Mouse (Mus musculus): Measurements from ENCODE around the gene AL732309.1. TPM values are rescaled to one million over a fixed set of nuclear protein-coding genes. Genes with fewer than 3 reads are reported as not detected.

The AL732309.1 gene
- polyA plus RNA-seq, 1 experiment from 2014 or later: 1.4 TPM

- peak overlapping the region; percentile 90 for H3K27ac ChIP-seq (ENCODE audit: low read depth)
- H3K27me3 ChIP-seq (ENCODE audit: insufficient read depth, low read length): no peaks in the 10 kb centered on the region
- DNase-seq: peak; percentile 96
- peak overlapping the region; percentile 76 for H3K9ac ChIP-seq (replicated peaks)
- peaks cover 13% of the 10 kb centered on the region for H3K36me3 ChIP-seq (replicated peaks; ENCODE audit: insufficient read depth, low read length)
- TF ChIP-seq EP300 (IDR thresholded peaks at IDR 0.05; ENCODE audit: low read depth) (peak; percentile 79; the same call in 1 of the 2 replicates), CTCF (IDR thresholded peaks at IDR 0.05; ENCODE audit: low read depth) (peak; percentile 19; the same call in 1 of the 2 replicates)
- peaks cover 21% of the 10 kb centered on the region for H3K4me1 ChIP-seq (ENCODE audit: insufficient read depth)
- ATAC-seq: peak; percentile 89
- WGBS (ENCODE audit: insufficient replicate concordance): 2% methylated on average over 41 of the region's 41 CpGs
- no peaks in the 10 kb centered on the region for H3K9me3 ChIP-seq (ENCODE audit: low read length)
- H3K4me2 ChIP-seq (ENCODE audit: low read depth, low read length): peak overlapping the region; percentile 73
- H3K4me3 ChIP-seq (ENCODE audit: low read depth, low read length): peak overlapping the region; percentile 69
These were observed 21.6 kb downstream of the AL732309.1 start for GRCm38 (mm10) chr2:25224766-25225752.

- DNase-seq (no peak), ATAC-seq (no peak)
- peaks cover 21% of the 10 kb centered on the region for H3K4me1 ChIP-seq (ENCODE audit: insufficient read depth)
- TF ChIP-seq EP300 (IDR thresholded peaks at IDR 0.05; ENCODE audit: low read depth): no peak
- TF ChIP-seq CTCF (IDR thresholded peaks at IDR 0.05; ENCODE audit: low read depth): peak; percentile 37
- peak within 1 kb of the TSS; percentile 69 for H3K4me3 ChIP-seq (ENCODE audit: low read depth, low read length)
- no peaks in the 10 kb centered on the region for H3K27me3 ChIP-seq (ENCODE audit: insufficient read depth, low read length)
- H3K4me2 ChIP-seq (ENCODE audit: low read depth, low read length): peak within 1 kb of the TSS; percentile 74
- no peaks in the 10 kb centered on the region for H3K9me3 ChIP-seq (ENCODE audit: low read length)
- peak within 1 kb of the TSS; percentile 84 for H3K9ac ChIP-seq (replicated peaks)
- peak within 1 kb of the TSS; percentile 99 for H3K27ac ChIP-seq (ENCODE audit: low read depth)
- H3K36me3 ChIP-seq (replicated peaks; ENCODE audit: insufficient read depth, low read length): peaks cover 13% of the 10 kb centered on the region
- WGBS (ENCODE audit: insufficient replicate concordance): 0% methylated on average over 17 of the region's 17 CpGs
These were observed 22.2 kb downstream of the AL732309.1 start, which contains the start of gene Tubb4b for GRCm38 (mm10) chr2:25224492-25224765. Tubb4b (minus strand) TSS chr2:25224702.

- Histone ChIP-seq H3K9me3 (ENCODE audit: low read length) (no peaks in the 10 kb centered on the region), H3K36me3 (replicated peaks; ENCODE audit: insufficient read depth, low read length) (peaks cover 13% of the 10 kb centered on the region), H3K4me1 (ENCODE audit: insufficient read depth) (peaks cover 19% of the 10 kb centered on the region), H3K4me2 (ENCODE audit: low read depth, low read length) (peak overlapping the region; percentile 74), H3K27me3 (ENCODE audit: insufficient read depth, low read length) (no peaks in the 10 kb centered on the region), H3K9ac (replicated peaks) (peak overlapping the region; percentile 84), H3K4me3 (ENCODE audit: low read depth, low read length) (peak overlapping the region; percentile 69), H3K27ac (ENCODE audit: low read depth) (peak overlapping the region; percentile 99)
- TF ChIP-seq CTCF (IDR thresholded peaks at IDR 0.05; ENCODE audit: low read depth): no peak
- TF ChIP-seq EP300 (IDR thresholded peaks at IDR 0.05; ENCODE audit: low read depth): no peak
- 2% methylated on average over 53 of the region's 53 CpGs for WGBS (ENCODE audit: insufficient replicate concordance)
- ATAC-seq: peak; percentile 78
- peak; percentile 95 for DNase-seq
These were observed 22.8 kb downstream of the AL732309.1 start for GRCm38 (mm10) chr2:25223681-25224491.

- H3K27me3 ChIP-seq (ENCODE audit: insufficient read depth, low read length): no peaks in the 10 kb centered on the region
- TF ChIP-seq EP300 (IDR thresholded peaks at IDR 0.05; ENCODE audit: low read depth) (no peak), CTCF (IDR thresholded peaks at IDR 0.05; ENCODE audit: low read depth) (no peak)
- 77% methylated on average over 5 of the region's 5 CpGs for WGBS (ENCODE audit: insufficient replicate concordance)
These were observed 25.3 kb downstream of the AL732309.1 start for GRCm38 (mm10) chr2:25221331-25221772.

GRCm38 (mm10) chr2:25218445-25218844 is 28.2 kb downstream of the AL732309.1 start, which contains the start of gene Fam166a:
Fam166a (plus strand) TSS chr2:25218745.
- Histone ChIP-seq H3K4me3 (ENCODE audit: low read depth, low read length) (no peak within 1 kb of the TSS), H3K4me1 (ENCODE audit: insufficient read depth) (peaks cover 7% of the 10 kb centered on the region; the same call in 1 of the 2 replicates), H3K27ac (ENCODE audit: low read depth) (no peak within 1 kb of the TSS), H3K9me3 (ENCODE audit: low read length) (no peaks in the 10 kb centered on the region), H3K27me3 (ENCODE audit: insufficient read depth, low read length) (no peaks in the 10 kb centered on the region), H3K9ac (replicated peaks) (no peak within 1 kb of the TSS), H3K4me2 (ENCODE audit: low read depth, low read length) (no peak within 1 kb of the TSS), H3K36me3 (replicated peaks; ENCODE audit: insufficient read depth, low read length) (peaks cover 10% of the 10 kb centered on the region)
- ATAC-seq (no peak), DNase-seq (no peak)
- TF ChIP-seq EP300 (IDR thresholded peaks at IDR 0.05; ENCODE audit: low read depth) (no peak), CTCF (IDR thresholded peaks at IDR 0.05; ENCODE audit: low read depth) (no peak)

More at GRCm38 (mm10) chr2:25221331-25221772, 25.3 kb downstream of the AL732309.1 start:
- Histone ChIP-seq H3K27ac (ENCODE audit: low read depth) (no peak overlapping the region), H3K4me3 (ENCODE audit: low read depth, low read length) (no peak overlapping the region), H3K4me2 (ENCODE audit: low read depth, low read length) (no peak overlapping the region), H3K36me3 (replicated peaks; ENCODE audit: insufficient read depth, low read length) (peaks cover 13% of the 10 kb centered on the region), H3K9ac (replicated peaks) (no peak overlapping the region), H3K9me3 (ENCODE audit: low read length) (no peaks in the 10 kb centered on the region), H3K4me1 (ENCODE audit: insufficient read depth) (peaks cover 15% of the 10 kb centered on the region)
- no peak for ATAC-seq
- DNase-seq: no peak

- H3K27ac ChIP-seq (ENCODE audit: low read depth): no peak overlapping the region
These were observed 29.0 kb downstream of the AL732309.1 start for GRCm38 (mm10) chr2:25217666-25218065.

More at GRCm38 (mm10) chr2:25217666-25218065, 29.0 kb downstream of the AL732309.1 start:
- no peak overlapping the region for H3K4me2 ChIP-seq (ENCODE audit: low read depth, low read length)
- TF ChIP-seq CTCF (IDR thresholded peaks at IDR 0.05; ENCODE audit: low read depth) (no peak), EP300 (IDR thresholded peaks at IDR 0.05; ENCODE audit: low read depth) (no peak)
- ATAC-seq (no peak), DNase-seq (no peak)
- no peak overlapping the region for H3K9ac ChIP-seq (replicated peaks)
- peaks cover 7% of the 10 kb centered on the region for H3K36me3 ChIP-seq (replicated peaks; ENCODE audit: insufficient read depth, low read length)
- H3K9me3 ChIP-seq (ENCODE audit: low read length): no peaks in the 10 kb centered on the region
- WGBS (ENCODE audit: insufficient replicate concordance): 57% methylated on average over 2 of the region's 2 CpGs
- H3K4me1 ChIP-seq (ENCODE audit: insufficient read depth): 0 out of 2 replicates have a peak, but pooled peaks cover 2% of the 10 kb centered on the region
- H3K4me3 ChIP-seq (ENCODE audit: low read depth, low read length): no peak overlapping the region
- H3K27me3 ChIP-seq (ENCODE audit: insufficient read depth, low read length): no peaks in the 10 kb centered on the region
